Mouse (Mus musculus): ENCODE data around the gene Dxo.

Gene Dxo

DNA sequence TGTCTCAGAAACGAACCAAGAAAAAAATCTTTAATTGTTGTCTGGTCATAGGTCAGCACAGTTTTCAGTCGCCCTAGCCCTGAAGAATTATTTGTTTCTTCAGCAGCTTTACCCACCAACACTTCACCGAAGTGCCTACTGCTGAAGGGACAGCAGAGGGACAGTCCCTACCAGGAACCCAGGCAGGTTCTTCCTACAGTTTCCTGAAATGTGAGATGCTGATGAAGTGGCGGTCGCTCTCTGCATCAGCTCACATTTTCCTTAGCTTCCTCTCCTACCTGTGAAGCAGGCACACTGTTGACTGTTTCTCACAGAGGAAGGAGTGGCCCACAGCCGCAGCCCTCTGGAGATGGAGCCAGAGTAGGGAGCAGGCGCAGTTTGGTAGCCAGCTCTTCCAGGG, 29.2 kb downstream of the Dxo start:
- in situ Hi-C loops (cut with MboI; ENCODE audit: low sequenced_read_pairs), result no loop called here

DNA sequence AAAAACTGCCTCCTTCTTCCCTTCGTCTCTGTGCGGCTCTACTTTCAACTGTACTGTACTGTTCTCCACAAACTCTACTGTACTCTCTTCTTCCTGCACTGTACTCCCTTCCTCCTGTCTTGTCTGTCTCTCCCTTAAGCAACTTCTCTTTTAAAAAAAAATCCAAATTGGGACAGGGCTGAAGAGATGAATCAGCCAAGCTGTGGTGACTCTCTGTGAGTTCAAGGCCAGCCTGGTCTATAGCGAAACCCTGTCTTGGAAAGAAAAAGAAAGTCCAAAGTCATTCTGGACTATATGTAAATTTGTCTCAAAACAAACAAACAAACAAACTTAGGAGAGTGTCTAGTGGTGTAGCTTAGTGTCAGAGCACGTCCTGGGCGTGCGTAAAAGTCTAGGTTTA, 37.5 kb downstream of the Dxo start:
- in situ Hi-C loops (cut with MboI; ENCODE audit: low sequenced_read_pairs), result no loop called here

GRCm38 (mm10) chr17:34879336-34879879, 42.6 kb downstream of the Dxo start, which contains the start of gene Zbtb12:
Gene Zbtb12 (plus strand): TSS chr17:34879483.
- in situ Hi-C loops (cut with MboI; ENCODE audit: low sequenced_read_pairs), result no loop called here

DNA sequence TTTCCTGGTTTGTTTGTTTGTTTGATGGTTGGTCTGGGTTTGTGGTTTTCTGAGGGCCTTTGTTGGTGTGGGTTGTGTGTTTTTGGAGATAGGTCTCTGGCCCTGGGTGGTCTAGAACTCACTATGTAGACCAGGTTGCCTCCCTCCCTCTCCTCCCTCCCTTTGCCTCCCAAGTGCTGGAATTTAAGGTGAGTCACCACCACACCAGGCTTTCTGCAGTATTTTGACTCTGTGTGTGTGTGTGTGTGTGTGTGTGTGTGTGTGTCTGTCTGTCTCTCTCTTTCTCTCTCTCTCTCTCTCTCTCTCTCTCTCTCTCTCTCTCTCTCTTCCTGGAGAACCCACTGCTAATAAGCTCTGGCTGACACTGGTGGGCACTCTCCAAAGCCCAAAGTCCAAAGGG, 44.3 kb downstream of the Dxo start:
- in situ Hi-C loops (cut with MboI; ENCODE audit: low sequenced_read_pairs), result no loop called here

GRCm38 (mm10) chr17:34881683-34882310, 45.0 kb downstream of the Dxo start, which contains the start of gene Gm20547:
Gene Gm20547 (minus strand): TSS chr17:34882042.
- in situ Hi-C loops (cut with MboI; ENCODE audit: low sequenced_read_pairs), result no loop called here

DNA sequence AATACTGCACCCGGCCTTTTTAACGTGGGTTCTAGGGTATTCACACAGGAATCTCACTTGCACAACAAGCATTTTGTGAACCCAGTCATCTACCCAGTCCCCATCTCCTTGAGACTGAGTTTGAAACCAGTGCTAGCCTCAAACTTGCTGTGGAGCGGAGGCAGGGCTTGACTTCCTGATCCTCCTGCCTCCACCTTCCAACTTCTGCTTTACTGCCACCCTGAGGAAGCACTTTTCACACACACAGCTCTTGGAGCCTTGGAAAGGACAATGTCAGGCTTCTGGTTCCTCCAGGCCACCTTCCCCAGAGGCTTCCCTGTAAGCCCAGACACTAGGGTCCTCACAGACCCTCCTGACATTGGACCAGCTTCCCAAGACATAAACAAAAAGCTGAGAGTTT, 46.5 kb downstream of the Dxo start:
- in situ Hi-C loops (cut with MboI; ENCODE audit: low sequenced_read_pairs), result no loop called here

DNA sequence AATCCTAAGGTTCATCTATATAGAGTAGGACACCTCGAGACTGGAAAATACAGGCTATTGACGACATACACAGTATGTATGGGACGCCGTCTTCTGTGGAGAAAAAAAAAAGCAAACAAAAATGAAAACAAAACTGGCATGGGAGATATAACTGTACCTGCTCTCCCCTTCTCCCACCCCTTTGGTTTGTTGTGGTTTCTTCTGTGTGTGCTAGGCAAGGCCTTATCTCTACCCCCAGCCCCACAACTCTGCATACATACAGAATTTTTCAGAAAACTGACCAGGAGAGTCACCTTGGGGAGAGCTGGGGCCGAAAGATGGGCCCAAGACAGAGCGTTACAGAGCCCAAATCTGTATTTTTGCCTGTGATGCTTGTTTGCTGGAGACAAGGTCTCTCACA, 47.9 kb downstream of the Dxo start:
- in situ Hi-C loops (cut with MboI; ENCODE audit: low sequenced_read_pairs), result no loop called here

DNA sequence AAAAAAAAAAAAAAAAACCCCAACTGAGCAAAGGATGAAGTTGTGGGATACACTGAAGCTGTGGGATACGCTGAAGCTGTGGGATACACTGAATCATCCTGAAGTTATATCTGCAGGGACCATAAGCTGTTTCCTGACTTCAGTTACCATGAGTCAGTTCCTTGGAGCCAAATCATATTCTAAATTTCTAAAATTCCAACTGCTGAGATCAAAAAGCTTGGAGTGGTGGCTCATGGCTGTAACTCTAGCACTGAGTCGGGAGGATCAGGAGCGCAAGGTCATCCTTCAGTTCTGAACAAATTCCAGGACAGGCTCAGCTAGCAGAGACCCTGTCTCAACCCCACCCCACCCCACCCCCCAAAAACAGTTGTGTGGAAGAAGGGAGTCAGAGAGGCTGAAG, 48.8 kb downstream of the Dxo start:
- in situ Hi-C loops (cut with MboI; ENCODE audit: low sequenced_read_pairs), result no loop called here

GRCm38 (mm10) chr17:34887942-34888341, 51.1 kb downstream of the Dxo start:
- in situ Hi-C loops (cut with MboI; ENCODE audit: low sequenced_read_pairs), result no loop called here

All from CH12F3 (cell line).